Mouse (Mus musculus) mouse embryonic stem cell (cell line): Measurements from ENCODE around the gene Zfp787.

ENCODE experiments used
- in situ Hi-C, 2 experiments: fragments of 300-500 bp; cut with MboI; formaldehyde crosslinking; loops; 1 replicate in 1 of 2; 3 replicates in 1 of 2; pipeline ENCODE4 v1.14.3; 2019 to 2020; ENCODE audit warnings: low sequenced_read_pairs in 2 of 2, low pct_unique_long_range_greater_than_20kb in 1 of 2, mixed read lengths in 1 of 2; ENCODE audit not compliant: unreplicated experiment in 1 of 2

Gene Zfp787

GRCm38 (mm10) chr7:6170871-6171270, 15.1 kb upstream of the Zfp787 start:
- in situ Hi-C loops, result no loop called here

- in situ Hi-C loops, result no loop called here
Observed at GRCm38 (mm10) chr7:6170391-6170790, 14.6 kb upstream of the Zfp787 start.

GRCm38 (mm10) chr7:6169403-6169802, 13.6 kb upstream of the Zfp787 start:
- in situ Hi-C loops, result no loop called here

- in situ Hi-C loops, result no loop called here
Observed at GRCm38 (mm10) chr7:6164671-6165070, 8.9 kb upstream of the Zfp787 start.

GRCm38 (mm10) chr7:6162172-6162571, 6.4 kb upstream of the Zfp787 start:
- in situ Hi-C loops, result no loop called here

GRCm38 (mm10) chr7:6161541-6161940, 5.7 kb upstream of the Zfp787 start:
- in situ Hi-C loops, result no loop called here

- in situ Hi-C loops, result no loop called here
Observed at GRCm38 (mm10) chr7:6159604-6160003, 3.8 kb upstream of the Zfp787 start.

GRCm38 (mm10) chr7:6157479-6157878, 1.7 kb upstream of the Zfp787 start:
- in situ Hi-C loops, result no loop called here

- in situ Hi-C loops, result no loop called here
Observed at GRCm38 (mm10) chr7:6156901-6157472, 1.2 kb upstream of the Zfp787 start.

- in situ Hi-C loops, result no loop called here
Observed at GRCm38 (mm10) chr7:6155031-6155872, 545 bp downstream of the Zfp787 start.

- in situ Hi-C loops, result no loop called here
Observed at GRCm38 (mm10) chr7:6154164-6154563, 1.6 kb downstream of the Zfp787 start.

- in situ Hi-C loops, result no loop called here
Observed at GRCm38 (mm10) chr7:6153131-6153530, 2.7 kb downstream of the Zfp787 start.

GRCm38 (mm10) chr7:6152036-6152435, 3.8 kb downstream of the Zfp787 start:
- in situ Hi-C loops, result no loop called here

- in situ Hi-C loops, result no loop called here
Observed at GRCm38 (mm10) chr7:6151266-6151665, 4.5 kb downstream of the Zfp787 start.

GRCm38 (mm10) chr7:6147688-6148087, 8.1 kb downstream of the Zfp787 start:
- in situ Hi-C loops, result loop anchor here in 1 of 2 experiments (25.0 kb wide), 1 partner anchor 1035 kb away; the partner anchor contains the start of gene Rfpl4

GRCm38 (mm10) chr7:6146982-6147325, 8.8 kb downstream of the Zfp787 start:
- in situ Hi-C loops, result loop anchor here in 1 of 2 experiments (25.0 kb wide), 1 partner anchor 1035 kb away; the partner anchor contains the start of gene Rfpl4

GRCm38 (mm10) chr7:6146194-6146981, 9.4 kb downstream of the Zfp787 start:
- in situ Hi-C loops, result loop anchor here in 1 of 2 experiments (25.0 kb wide), 1 partner anchor 1034 kb away; the partner anchor contains the start of gene Rfpl4

- in situ Hi-C loops, result loop anchor here in 1 of 2 experiments (25.0 kb wide), 1 partner anchor 1033 kb away; the partner anchor contains the start of gene Rfpl4
Observed at GRCm38 (mm10) chr7:6145423-6146188, 10.2 kb downstream of the Zfp787 start.
